Mouse (Mus musculus) liver (tissue): ENCODE measurements around the gene Timeless.
"Not testable (repeated sequence)": the region's sequence is repeated elsewhere in the genome, so short reads cannot be mapped to it uniquely, and the experiment has no call there.

Experiments used
- DNase-seq: peaks from one replicate; pipeline ENCODE4 v3.0.0-alpha.2; 2020; ENCODE audit warnings: mixed read lengths

Gene Timeless

DNA sequence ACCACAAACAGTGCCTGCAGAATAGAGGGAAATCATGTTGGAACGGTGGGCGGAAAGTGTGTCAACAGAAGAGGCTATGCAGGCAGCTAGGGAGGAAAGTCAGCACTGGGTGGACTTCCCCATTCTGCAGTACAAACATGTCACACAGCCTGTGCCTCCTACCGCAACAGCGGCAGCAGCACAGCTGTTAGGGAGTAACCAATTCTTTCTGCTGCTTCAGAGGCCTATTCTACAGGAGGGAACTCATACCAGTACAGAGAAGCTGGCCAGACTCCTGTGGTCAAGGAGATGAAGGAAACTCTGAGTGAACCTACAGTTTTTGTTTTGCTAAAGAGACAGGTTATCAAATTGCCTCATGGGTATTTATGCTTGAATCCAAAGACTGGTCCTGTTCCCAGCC, 27.1 kb downstream of the Timeless start:
- DNase-seq, result peak; percentile 44

DNA sequence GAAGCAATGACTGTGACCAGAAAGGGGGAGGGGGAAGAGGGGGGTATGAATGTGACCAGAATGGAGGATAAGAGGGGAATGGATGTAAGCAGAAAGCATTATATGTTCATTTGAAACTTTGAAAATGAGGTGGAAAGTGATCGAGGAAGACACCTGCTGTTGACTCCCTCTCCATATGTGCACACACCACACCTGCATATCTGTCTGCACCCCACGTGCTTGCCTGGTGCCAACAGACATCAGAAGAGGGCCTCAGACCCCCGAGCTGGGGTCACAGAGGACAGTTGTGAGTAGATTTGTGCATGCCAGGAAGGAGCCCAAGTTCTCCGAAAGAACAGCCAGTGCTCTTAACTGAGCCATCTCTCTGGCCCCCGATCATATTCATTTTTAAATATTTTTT, 28.1 kb downstream of the Timeless start:
- DNase-seq, result no peak

DNA sequence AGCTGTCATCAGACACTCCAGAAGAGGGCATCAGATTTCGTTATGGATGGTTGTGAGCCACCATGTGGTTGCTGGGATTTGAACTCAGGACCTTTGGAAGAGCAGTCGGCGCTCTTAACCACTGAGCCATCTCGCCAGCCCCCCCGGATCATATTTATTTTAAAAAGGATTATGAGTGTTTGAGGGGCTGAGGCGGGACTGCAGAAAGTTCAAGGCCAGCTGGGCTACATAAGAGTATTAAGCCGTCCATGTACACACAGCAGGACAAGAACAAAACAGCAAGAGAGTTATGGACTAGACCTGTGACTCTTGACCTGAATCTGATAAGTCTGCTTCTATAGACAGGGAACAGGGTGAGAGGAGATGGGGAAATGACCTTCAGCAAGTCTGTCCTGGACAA, 28.5 kb downstream of the Timeless start:
- not testable (repeated sequence) for DNase-seq

DNA sequence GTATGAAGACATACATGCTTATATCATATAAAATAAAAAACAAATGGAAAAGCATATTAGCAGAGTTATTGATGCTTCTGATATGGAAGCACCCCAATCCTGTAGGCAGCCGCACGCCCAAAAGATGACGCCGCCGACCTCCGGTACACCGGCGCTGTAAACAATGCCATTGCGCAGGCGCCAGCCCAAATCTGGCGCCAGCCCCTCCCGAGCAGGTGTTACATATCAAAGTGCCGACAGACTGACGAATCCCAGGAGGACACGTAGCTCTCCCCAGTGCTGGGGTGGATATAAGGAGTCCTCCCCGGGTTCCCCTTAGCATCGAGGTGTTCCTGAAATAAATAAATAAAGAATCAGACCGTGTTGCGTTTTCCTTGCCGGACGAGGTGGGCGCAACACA, 30.4 kb downstream of the Timeless start:
- no peak for DNase-seq

DNA sequence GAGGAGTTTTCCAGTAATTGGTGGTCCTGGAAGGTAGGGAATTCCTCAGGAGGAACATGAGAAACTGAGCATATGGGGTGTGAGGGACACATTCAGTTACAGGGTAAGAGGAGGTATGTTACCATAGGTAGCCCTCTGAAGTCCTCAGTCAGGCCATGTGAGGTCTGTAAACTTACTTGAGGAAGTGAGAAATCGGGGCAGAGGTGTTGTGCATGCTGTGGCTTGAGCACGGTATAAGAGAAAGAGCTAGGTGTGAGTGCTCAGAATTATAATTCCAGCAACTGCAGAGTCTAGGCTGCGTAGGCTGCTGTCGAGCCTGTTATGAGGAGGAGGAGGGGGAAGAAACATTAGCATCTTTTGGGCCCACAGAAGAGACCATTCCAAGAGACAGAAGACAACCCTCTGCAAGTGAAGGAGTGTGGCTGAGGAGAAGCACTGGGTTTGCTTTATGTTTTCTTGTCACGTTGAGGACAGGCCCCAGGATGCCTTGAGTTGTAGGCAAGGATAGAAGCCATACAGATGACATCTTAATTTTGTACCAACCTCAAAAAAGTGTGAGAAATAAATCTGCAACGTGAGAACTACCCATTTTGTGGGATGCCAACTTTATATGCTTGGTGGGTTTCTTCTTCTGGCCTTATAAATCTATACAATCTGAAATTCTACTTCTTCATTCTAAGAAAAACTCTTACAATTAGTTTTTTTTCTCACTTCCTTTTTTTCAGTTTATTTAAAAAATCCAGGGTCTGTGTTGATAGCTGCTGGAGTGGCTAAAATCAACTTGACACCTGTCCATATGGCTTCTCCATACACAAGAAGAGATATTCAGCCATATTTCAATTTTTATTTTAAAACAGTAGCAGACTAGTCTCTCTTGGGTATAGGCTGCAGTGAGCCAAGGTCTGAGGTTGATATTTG, 31.8 kb downstream of the Timeless start:
- DNase-seq, result no peak

DNA sequence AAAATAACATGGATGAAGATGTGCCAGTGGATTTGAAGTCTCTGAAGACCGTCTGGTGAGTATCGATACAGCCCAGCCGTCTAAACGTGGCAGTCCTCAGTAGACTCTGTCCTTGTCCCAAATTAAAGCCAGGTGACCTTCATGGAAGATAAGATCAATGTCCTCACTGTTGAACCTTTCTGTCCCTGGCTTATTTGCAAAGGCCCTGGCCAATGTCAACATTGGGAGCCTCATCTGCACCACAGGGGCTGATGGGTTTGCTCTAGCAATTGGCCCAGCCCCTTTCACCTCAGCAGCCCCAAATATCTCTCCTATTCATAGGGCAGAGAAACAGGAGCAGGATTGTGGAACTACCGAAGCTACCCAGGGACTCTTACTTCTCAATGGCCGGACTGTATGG, 36.5 kb downstream of the Timeless start, which contains the start of gene Apof:
Apof (plus strand) TSS at position 301 of the 400 bp plus-strand sequence.
- DNase-seq, result peak; percentile 46

DNA sequence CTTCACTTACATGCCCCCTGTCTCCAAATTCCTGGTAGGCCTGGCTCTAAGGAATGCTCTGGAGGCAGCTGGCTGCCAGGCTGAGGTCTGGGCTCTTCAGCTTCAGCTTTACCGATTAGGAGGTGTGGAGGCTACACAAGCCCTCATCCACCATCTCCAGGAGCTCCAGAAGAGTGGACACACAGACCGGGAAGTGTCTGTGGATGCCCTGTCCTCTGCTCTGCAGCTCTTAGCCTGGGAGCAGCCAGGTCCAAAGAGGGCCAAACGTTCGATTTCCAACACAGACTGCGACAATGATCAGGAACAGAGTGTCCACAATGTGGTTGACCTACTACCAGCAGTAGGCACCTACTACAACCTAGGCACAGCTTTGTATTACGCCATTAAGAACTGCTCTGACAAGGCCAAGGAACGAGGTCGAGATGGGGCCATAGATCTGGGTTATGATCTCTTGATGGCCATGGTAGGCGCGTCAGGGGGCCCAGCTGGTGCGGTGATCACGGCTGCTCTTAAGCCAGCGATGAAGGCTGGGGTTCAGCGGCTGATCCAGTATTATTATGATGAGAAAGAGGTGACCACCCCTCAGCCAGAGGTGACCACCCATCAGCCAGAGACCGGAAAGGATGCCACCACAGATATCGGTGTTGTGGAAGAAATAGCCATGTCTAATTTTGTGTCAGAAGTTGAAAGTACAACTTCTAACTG, 37.5 kb downstream of the Timeless start:
- DNase-seq, result no peak

DNA sequence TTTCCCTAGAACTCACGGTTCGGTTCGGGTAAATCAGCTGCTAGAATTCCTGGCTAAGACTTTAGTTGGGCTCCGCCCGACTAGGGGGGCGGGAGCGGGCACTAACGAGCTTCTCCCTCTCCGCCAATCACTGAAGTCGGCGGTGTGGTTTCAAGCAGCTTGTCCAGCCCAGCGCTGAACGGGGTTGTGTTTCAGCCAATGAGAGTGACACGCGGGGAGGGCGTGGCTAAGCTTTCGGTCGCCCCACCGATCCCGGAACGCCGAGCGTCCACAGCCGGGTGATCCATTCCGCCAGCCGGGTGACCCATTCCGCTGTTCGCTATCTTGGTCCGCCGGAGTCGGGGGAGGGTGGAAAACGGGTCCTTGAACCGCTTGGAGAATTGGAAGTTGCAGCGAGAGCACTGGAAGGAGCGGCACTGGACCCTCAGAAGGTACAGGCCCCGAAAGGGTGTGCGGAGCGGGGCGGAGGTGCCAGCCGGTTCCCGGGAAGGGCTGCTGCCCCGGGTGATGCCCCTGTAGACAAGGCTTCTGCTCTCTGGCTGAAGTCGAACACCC, 38.5 kb downstream of the Timeless start, which contains the start of gene Stat2:
Stat2 (plus strand) TSS at position 273 of the 555 bp plus-strand sequence.
- peak; percentile 98 for DNase-seq

DNA sequence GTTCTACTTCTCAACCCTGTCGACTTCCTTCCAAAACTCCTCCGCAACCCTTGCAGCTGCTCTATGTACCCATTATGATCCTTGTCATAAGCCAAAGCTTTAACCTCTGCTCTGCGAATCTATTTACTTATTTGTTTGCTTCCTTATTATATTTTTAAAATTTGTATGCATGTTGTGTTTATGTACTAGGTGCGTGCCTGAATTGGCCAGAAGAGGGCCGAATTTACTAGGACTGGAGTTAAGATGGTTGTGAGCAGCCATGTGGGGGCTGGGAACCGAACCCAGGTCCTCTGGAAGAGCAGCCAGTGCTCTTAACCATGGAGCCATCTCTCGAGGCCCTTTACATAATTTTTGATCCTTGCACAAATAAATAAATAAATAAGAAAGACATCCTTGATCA, 39.0 kb downstream of the Timeless start:
- DNase-seq, result no peak

DNA sequence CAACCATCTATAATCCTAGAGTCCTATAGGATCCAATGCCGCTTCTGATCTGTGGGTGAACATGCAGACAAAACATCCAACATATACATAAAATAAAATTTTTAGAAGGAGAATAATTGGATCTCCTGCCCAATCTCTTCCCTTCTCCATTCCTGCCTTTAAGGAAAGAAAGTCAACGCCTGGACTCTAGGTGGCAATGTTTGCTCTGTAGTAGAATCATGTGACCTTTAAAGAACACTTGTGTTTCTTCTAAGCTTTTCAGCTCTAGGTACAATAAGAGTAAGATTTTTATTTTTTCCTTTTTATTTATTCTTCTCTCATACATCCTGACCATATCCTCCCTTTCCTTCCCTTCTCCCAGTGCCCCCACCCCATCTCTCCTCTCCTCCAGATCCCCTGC, 40.0 kb downstream of the Timeless start:
- DNase-seq, result no peak

DNA sequence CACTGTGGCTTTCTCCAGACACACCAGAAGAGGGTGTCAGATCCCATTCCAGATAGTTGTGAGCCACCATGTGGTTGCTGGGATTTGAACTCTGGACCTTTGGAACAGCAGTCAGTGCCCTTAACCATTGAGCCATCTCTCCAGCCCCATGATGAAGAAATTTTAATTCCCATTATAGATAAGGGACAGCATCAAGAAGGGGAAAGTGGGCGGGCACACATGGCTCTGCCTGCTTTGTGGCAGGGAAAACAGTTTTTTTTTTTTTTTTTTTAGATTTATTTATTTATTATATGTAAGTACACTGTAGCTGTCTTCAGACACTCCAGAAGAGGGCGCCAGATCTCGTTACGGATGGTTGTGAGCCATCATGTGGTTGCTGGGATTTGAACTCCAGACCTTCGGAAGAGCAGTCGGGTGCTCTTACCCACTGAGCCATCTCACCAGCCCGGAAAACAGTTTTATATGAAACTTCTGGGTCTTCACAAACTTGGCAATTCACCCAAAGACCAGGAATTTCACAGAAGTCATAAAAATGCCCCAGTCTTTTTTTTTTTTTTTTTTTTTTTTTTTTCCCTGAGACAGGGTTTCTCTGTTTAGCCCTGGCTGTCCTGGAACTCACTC, 41.1 kb downstream of the Timeless start:
- not testable (repeated sequence) for DNase-seq

DNA sequence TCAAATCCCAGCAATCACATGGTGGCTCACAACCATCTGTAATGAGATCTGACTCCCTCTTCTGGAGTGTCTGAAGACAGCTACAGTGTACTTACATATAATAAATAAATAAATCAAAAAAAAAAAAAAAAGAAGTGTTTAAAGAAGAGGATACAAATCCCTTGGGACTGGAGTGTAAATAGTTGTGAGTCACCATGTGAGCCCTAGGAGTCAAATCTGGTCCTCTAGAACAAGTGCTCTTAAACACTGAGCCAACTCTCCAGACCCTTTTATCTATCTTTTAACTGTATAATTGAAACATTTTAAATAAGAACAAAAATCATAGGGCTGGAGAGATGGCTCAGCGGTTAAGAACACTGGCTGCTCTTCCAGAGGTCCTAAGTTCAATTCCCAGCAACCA, 43.5 kb downstream of the Timeless start:
- DNase-seq, result not testable (repeated sequence)

DNA sequence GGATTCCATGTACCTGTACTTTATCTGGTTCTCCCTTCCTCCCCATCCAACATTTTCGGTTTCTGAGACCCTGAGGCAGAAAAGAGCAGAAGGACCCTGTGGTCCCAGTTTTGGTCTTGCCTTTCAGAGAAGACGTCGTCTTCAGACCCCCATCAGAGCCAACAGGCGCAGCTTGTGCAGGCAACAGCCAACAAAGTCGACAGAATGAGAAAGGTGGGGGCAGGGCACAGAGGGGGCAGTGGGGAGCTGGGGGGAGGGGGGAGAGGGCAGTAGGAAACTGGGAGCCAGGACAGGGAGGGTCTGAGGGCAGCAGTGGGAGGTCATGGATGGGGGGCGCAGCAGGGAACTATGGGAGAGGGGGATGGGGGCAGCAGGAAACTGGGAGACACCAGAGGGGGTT, 46.3 kb downstream of the Timeless start:
- no peak for DNase-seq

DNA sequence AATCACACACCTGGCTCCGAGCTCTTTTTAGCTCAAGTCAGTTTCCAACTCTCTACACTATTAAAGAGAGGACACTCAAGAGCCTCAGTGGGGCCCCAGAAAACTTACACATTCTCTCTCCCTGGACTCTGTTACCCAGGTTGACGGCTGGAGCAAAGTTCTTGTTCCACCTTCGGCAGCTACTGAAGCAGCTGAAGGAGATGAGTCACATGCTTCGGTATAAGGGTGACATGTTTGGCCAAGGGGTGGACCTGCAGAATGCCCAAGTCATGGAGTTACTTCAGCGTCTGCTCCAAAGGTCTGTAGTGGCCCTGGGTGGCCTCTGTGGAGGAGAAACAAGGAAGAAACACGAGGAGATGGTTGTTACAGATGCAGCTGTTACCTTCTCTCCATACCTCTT, 49.1 kb downstream of the Timeless start:
- DNase-seq, result no peak

DNA sequence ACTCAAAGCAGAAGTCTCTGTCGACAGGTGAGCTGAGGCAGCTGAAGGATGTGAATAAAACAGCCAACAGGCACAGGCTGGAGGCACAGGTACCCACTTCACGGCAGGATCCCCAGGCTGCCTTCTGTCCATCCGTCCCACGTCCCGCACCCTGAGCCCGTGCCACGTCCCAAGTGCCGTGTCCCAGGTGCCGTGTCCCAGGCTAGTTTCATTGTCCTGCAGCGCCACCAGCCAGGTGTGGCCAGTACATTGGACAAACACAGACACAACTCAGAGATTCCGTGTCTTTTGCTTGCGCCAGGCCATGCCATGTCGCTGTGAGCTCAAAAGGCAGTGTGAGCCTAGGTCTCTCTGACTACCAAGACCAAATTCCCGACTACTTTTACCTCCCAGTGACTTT, 49.8 kb downstream of the Timeless start:
- DNase-seq, result no peak

DNA sequence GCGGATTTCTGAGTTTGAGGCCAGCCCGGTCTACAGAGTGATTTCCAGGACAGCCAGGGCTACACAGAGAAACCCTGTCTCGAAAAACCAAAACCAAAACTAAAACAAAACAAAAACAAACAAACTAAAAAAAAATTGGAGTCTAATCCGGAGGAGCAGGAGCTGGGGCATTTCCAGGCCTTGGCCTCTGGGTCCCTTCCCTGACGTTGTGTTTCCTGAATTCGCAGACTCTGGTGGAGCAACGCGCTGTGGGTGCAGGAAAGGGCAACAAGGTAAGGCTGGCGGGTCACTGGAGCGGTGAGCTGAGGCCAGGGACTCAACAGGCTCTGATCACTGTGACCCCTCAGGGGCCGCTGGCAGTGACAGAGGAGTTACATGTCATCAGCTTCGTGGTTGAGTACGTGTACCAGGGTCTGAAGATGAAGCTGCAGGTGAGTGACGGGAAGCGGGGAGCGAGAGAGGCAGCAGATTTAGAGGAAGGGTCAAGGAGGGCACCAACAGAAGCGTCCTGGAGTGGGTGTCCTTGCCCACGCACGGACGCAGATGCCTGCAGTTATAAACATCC, 51.1 kb downstream of the Timeless start:
- DNase-seq, result no peak

DNA sequence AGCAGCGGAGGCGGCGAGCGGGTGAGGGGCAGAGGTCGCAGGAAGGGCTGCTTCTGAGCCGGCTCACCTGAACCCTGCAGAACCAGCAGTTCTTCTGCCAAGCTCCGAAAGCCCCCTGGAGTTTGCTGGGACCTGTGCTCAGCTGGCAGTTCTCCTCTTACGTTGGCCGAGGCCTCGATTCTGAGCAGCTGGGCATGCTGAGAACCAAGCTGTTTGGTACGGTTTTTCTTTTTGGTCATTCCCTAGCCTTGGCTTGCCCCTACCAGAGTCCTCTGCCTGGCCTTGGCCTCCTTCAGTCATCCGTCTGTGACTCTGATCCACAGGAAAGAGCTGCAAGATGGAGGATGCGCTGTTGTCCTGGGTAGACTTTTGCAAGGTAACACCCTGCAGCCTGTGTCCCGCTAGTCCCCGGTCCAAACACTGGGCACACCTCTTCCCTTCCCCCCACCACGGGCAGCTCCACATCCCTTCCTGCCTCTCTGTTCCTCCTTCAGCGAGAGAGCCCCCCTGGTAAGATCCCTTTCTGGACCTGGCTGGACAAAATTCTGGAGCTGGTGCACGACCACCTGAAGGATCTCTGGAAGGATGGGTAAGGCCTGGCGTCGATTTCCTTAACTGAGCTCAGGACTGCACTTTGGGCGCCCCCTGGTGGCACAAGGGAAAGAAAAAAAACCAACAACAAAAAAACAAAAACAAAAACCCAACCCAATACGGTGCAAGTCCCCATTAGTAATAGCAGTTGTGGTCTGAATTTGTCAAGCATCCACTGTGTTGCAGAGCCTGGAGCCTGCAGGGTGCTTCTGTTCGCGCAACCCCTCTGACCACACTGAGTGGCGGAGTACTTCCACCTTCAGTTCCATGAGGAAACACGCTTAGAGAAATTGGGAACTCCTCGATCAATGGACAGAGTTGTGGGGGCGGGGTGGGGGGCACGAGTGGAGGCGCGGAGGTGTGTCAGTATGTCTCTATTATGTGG, 52.0 kb downstream of the Timeless start:
- peak; percentile 72 for DNase-seq

DNA sequence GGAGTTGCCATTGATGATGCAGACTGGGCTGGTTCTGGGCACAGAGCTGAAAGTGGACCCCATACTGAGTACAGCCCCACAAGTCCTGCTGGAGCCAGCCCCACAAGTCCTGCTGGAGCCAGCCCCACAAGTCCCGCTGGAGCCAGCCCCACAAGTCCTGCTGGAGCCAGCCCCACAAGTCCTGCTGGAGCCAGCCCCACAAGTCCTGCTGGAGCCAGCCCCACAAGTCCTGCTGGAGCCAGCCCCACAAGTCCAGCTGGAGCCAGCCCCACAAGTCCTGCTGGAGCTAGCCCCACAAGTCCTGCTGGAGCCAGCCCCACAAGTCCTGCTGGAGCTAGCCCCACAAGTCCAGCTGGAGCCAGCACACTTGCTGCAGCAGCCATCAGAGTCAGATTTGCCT, 58.7 kb downstream of the Timeless start:
- DNase-seq, result not testable (repeated sequence)

DNA sequence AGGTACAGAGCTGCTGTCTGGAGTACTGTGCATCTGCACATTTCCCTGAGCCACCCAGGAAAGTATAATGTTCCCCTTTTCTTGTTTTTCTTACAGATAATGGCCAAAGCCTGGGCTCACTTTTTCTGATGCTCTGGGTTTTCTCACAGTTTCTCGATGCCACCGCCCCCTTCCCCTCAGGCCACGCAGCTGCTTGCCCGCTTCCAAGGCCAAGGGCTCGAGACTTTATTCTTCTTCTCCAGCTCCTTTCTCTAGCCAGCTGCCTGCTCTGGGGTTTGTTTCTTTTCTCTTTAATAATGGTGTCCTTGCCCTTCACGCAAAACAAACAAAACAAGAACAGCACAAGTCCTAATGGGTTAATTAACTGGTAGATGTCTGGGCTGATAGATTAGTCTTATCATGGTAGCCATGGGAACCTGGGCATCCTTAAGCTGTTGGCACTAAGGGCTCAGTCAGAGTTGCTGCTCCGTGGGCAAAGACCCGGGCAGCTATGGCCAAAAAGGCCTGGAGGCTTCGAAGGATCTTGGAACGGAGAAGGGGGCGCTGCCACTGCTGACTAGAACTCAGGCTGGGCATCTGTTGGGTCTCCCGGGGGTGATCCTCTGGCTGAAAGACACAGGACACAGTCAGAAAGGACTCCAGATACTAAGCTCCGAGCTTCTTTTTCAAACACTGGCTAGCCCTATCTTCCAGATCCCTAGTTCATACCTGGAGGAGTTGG, 64.7 kb downstream of the Timeless start:
- no peak for DNase-seq

DNA sequence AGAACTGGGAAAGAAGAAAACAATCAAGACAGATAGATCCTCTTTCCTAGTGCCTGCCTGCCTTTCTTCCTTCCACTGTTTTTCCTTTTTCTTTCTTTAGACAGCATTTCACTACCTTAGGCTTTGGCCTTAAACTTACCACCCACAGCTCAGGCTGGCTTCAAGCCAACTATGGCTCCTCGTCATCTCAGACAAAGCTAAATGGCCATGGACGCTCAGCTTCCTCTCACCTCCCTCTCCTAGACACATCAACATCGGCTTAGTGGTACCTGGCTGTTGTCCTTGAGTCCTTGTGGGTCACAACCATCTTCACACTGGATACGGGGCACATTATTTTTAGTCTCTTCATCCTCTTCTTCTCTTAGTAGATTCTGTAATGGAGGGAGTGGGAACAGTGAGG, 65.4 kb downstream of the Timeless start:
- no peak for DNase-seq

DNA sequence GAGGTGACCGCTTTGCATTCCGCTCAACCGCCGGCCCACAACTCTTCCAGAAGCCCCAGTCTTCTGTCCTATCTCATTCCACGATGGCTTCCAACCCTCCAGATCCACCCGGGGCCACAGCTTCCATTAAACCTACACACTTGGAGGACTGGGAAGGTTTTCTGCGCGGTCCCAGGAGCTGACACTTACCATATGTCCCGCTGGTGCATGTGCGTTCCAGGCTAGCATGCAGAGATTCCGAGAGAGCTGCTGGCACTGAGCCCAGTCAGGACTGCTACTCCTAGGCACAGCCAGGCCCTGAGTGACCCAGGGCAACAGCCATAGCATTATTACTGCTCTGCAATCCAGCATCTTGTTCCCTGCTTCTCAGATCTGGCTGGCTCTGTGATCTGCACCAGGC, 65.8 kb downstream of the Timeless start:
- DNase-seq, result peak; percentile 36
